8 mouse cellular contexts compared by ENCODE assay signal in the genomic region with DNA sequence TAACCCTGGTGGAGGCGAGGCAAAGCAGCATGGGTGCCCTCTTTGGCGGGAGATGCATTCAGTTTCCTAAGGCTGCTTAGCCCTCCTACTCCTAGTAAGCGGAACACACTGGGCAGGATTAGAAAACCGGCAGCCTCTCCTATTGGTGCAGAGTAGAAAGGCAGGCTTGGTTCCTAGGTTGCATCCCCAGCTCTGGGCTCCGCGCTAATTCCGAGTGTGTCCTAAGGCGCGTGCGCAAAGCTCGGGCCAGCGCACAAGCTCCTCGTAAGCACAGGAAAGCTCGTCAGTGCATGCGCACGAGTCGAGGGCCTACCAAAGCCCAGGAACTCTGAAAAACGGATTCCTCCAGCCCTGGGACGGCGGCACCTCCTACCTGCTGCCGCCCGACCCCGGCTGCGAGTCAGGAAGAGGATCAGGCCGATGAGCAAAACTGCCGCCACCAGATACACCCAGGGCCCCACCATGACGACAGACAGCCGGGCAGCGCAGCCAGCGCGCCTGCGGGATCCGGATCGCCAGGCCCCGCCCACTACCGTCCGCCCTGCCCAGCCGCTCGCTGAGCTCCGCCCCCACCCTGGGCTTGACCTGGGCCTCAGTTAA. TPM values are rescaled to one million over a fixed set of nuclear protein-coding genes. Genes with fewer than 3 reads are reported as not detected.
A peak's percentile ranks its signal among the peaks of the same experiment; 100 is the strongest.
DNase-seq lines count a peak whose midpoint lies in the region; ATAC-seq lines count a peak whose summit lies in the region.

A gene (minus strand): TSS at position 558 of the 600 bp plus-strand sequence.

- no peaks in the 10 kb centered on the region for H3K27me3 ChIP-seq in hindbrain, embryonic 12.5 days

- peak within 1 kb of the TSS; percentile 79 for H3K9ac ChIP-seq in hindbrain, embryonic 12.5 days

- peak within 1 kb of the TSS; percentile 98 for H3K27ac ChIP-seq in hindbrain, embryonic 12.5 days

- peak within 1 kb of the TSS; percentile 55 for H3K4me3 ChIP-seq in hindbrain, embryonic 12.5 days

- peak; percentile 98 for DNase-seq in NIH3T3 (ENCODE audit: low read depth)
- peak; percentile 94 to 96 for DNase-seq in cerebellum, postnatal 10 days
- peak; percentile 92 to 93 for DNase-seq in frontal cortex, postnatal 10 days (ENCODE audit: low spot score in 2 of 2)
- DNase-seq in layer of hippocampus, postnatal 14 days (ENCODE audit: low spot score in 2 of 2), result peak; percentile 96 to 97
- peak; percentile 92 for DNase-seq in lung, postnatal 14 days
- peak; percentile 92 for DNase-seq in retina, adult 2 months (ENCODE audit: low read depth, low spot score)
- DNase-seq in thymus, postnatal 36 days, result peak; percentile 88

- ATAC-seq in hindbrain, embryonic 12.5 days (ENCODE audit: low FRiP score), result peak; percentile 95

- H3K4me2 ChIP-seq in hindbrain, embryonic 12.5 days (replicated peaks), result peak within 1 kb of the TSS; percentile 70

- peaks cover 24% of the 10 kb centered on the region for H3K4me1 ChIP-seq in hindbrain, embryonic 12.5 days

- peaks cover 20% of the 10 kb centered on the region; the same call in 1 of the 2 replicates for H3K36me3 ChIP-seq in hindbrain, embryonic 12.5 days

- under 1% methylated on average over 40 of the region's 40 CpGs for WGBS in hindbrain, embryonic 12.5 days

- H3K9me3 ChIP-seq in hindbrain, embryonic 12.5 days (replicated peaks), result no peaks in the 10 kb centered on the region

RNA-seq across cellular contexts. Expression of the gene that starts here (rescaled TPM):
- 58.0 and 63.5 TPM in 2 replicates for polyA plus RNA-seq in hindbrain, embryonic 12.5 days (2016; fragmentation: Nextera tagmentation; extraction: Ambion mirVana)
- 10 to 100 TPM; 80.9 to 81.2 TPM for total RNA-seq in layer of hippocampus, postnatal 14 days (2021)

Comparison
In these comparisons a context has a peak if more than half of its experiments do, and no peak if none do; other contexts are left out.
1. Peak in every context shown above with its lines: DNase-seq, ATAC-seq, H3K4me3 ChIP-seq and H3K27ac ChIP-seq.